Mouse (Mus musculus): ENCODE data around the gene Aco1.

The Aco1 gene

GRCm38 (mm10) chr4:40156582-40157499, 14.0 kb downstream of the Aco1 start:
- DNase-seq (ENCODE audit: low read depth, low spot score) = no peak

GRCm38 (mm10) chr4:40157500-40158223, 14.8 kb downstream of the Aco1 start:
- DNase-seq (ENCODE audit: low read depth, low spot score) = no peak

GRCm38 (mm10) chr4:40158224-40158540, 15.3 kb downstream of the Aco1 start:
- no peak for DNase-seq (ENCODE audit: low read depth, low spot score)

GRCm38 (mm10) chr4:40160591-40161434, 17.9 kb downstream of the Aco1 start:
- DNase-seq (ENCODE audit: low read depth, low spot score) = no peak

- DNase-seq (ENCODE audit: low read depth, low spot score) = no peak
These were observed 20.8 kb downstream of the Aco1 start for GRCm38 (mm10) chr4:40163646-40164045.

- DNase-seq (ENCODE audit: low read depth, low spot score) = no peak
These were observed 28.6 kb downstream of the Aco1 start for GRCm38 (mm10) chr4:40171477-40171876.

GRCm38 (mm10) chr4:40172336-40172735, 29.5 kb downstream of the Aco1 start:
- DNase-seq (ENCODE audit: low read depth, low spot score) = no peak

GRCm38 (mm10) chr4:40174321-40174720, 31.4 kb downstream of the Aco1 start:
- DNase-seq (ENCODE audit: low read depth, low spot score) = no peak

GRCm38 (mm10) chr4:40178584-40178983, 35.7 kb downstream of the Aco1 start:
- no peak for DNase-seq (ENCODE audit: low read depth, low spot score)

GRCm38 (mm10) chr4:40180046-40180445, 37.2 kb downstream of the Aco1 start:
- no peak for DNase-seq (ENCODE audit: low read depth, low spot score)

GRCm38 (mm10) chr4:40181681-40182080, 38.8 kb downstream of the Aco1 start:
- DNase-seq (ENCODE audit: low read depth, low spot score) = no peak

GRCm38 (mm10) chr4:40182651-40183320, 39.9 kb downstream of the Aco1 start:
- peak; percentile 55 for DNase-seq (ENCODE audit: low read depth, low spot score)

- DNase-seq (ENCODE audit: low read depth, low spot score) = no peak
These were observed 40.9 kb downstream of the Aco1 start for GRCm38 (mm10) chr4:40183781-40184180.

GRCm38 (mm10) chr4:40184470-40184869, 41.6 kb downstream of the Aco1 start:
- no peak for DNase-seq (ENCODE audit: low read depth, low spot score)

- no peak for DNase-seq (ENCODE audit: low read depth, low spot score)
These were observed 45.1 kb downstream of the Aco1 start for GRCm38 (mm10) chr4:40187956-40188355.

- no peak for DNase-seq (ENCODE audit: low read depth, low spot score)
These were observed 49.4 kb downstream of the Aco1 start for GRCm38 (mm10) chr4:40192246-40192645.

- DNase-seq (ENCODE audit: low read depth, low spot score) = no peak
These were observed 50.6 kb downstream of the Aco1 start for GRCm38 (mm10) chr4:40193461-40193860.

GRCm38 (mm10) chr4:40195336-40195735, 52.5 kb downstream of the Aco1 start:
- no peak for DNase-seq (ENCODE audit: low read depth, low spot score)

GRCm38 (mm10) chr4:40202205-40202604, 59.3 kb downstream of the Aco1 start:
- DNase-seq (ENCODE audit: low read depth, low spot score) = no peak

GRCm38 (mm10) chr4:40204374-40204773, 61.5 kb downstream of the Aco1 start:
- DNase-seq (ENCODE audit: low read depth, low spot score) = no peak

GRCm38 (mm10) chr4:40205231-40205903, 62.5 kb downstream of the Aco1 start:
- DNase-seq (ENCODE audit: low read depth, low spot score) = no peak
